Mouse (Mus musculus): ENCODE measurements around the gene Spata31d1a.

GRCm38 (mm10) chr13:59661387-59661786 is 48.7 kb downstream of the Spata31d1a start:
- no peak for TF ChIP-seq POLR2A (IDR thresholded peaks at IDR 0.05; ENCODE audit: insufficient read depth, low read depth, low read length)
- TF ChIP-seq CTCF (IDR thresholded peaks at IDR 0.05): no peak
- no peak for TF ChIP-seq EP300 (IDR thresholded peaks at IDR 0.05; ENCODE audit: insufficient read depth, low read depth, low read length)

Measured in heart, adult 2 months (tissue).